Mouse (Mus musculus) olfactory bulb, adult 2 months (tissue): Measurements from ENCODE around the gene Bicc1. TPM values are rescaled to one million over a fixed set of nuclear protein-coding genes. Genes with fewer than 3 reads are reported as not detected.

Experiments
- H3K27ac ChIP-seq: fragments of 200-500 bp; 2 replicates; pipeline ENCODE4 v1.5.1; 2012; ENCODE audit warnings: low read depth, low read length; ENCODE audit not compliant: insufficient read depth
- H3K4me1 ChIP-seq: fragments of 200-500 bp; 2 replicates; pipeline ENCODE4 v1.6.1; 2012; ENCODE audit warnings: low read length; ENCODE audit not compliant: control insufficient read depth, insufficient read depth
- H3K4me3 ChIP-seq: fragments of 200-500 bp; 2 replicates; pipeline ENCODE4 v1.5.1; 2012; ENCODE audit warnings: mild to moderate bottlenecking, low read depth, low read length, moderate library complexity; ENCODE audit not compliant: insufficient read depth
- CTCF ChIP-seq: fragments of 200-500 bp; IDR thresholded peaks from 2 replicates; pipeline ENCODE4 v1.5.1; 2012; ENCODE audit warnings: low read depth, mild to moderate bottlenecking, low read length, moderate library complexity; ENCODE audit not compliant: insufficient read depth
- POLR2A ChIP-seq: fragments of 200-500 bp; IDR thresholded peaks from 2 replicates; pipeline ENCODE4 v1.6.1; 2012; ENCODE audit warnings: mild to moderate bottlenecking, low read depth, low read length, moderate library complexity; ENCODE audit not compliant: insufficient read depth
- WGBS: fragments of 180-500 bp; shearing (Covaris S2); methylation state at CpG from one replicate; pipeline ENCODE4 v1.1.7; 2018; 5-methylcytosine and 5-hydroxymethylcytosine counted together
- polyA plus RNA-seq: library from polyadenylated mRNA; stranded (reverse); fragments of >200 nt; gene quantifications from 2 replicates; pipeline ENCODE4 v1.2.4, GENCODE M21; 2012; ENCODE audit warnings: low replicate concordance; ENCODE audit not compliant: missing spikeins, insufficient read depth, insufficient read length

The Bicc1 gene
- polyA plus RNA-seq, 1 experiment = not detected

DNA sequence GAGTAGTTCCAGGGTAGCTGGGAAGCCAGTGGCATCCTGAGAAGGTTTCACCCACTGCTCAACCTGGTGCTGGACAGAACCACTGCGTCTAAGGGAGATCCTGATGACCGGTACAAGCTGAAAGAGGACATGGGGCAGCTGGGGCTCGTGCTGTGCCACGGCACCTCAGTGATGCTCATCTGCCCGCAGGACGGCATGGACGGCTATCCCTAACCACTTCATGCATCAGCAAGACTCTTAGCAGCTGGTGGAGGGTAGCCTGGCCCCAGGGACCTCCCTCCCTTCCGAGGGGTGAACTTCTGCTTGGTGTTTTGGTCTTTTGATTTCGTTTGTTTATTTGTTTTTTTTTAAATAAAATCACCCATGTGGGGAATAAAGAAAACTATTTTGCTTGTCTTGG is 11.3 kb downstream of the Bicc1 start:
- Histone ChIP-seq H3K27ac (no peak overlapping the region), H3K4me1 (0 out of 2 replicates have a peak, but pooled peaks cover 4% of the 10 kb centered on the region), H3K4me3 (no peak overlapping the region)
- no peak for TF ChIP-seq CTCF
- no peak for TF ChIP-seq POLR2A
- WGBS = 95% methylated on average over 9 of the region's 9 CpGs

DNA sequence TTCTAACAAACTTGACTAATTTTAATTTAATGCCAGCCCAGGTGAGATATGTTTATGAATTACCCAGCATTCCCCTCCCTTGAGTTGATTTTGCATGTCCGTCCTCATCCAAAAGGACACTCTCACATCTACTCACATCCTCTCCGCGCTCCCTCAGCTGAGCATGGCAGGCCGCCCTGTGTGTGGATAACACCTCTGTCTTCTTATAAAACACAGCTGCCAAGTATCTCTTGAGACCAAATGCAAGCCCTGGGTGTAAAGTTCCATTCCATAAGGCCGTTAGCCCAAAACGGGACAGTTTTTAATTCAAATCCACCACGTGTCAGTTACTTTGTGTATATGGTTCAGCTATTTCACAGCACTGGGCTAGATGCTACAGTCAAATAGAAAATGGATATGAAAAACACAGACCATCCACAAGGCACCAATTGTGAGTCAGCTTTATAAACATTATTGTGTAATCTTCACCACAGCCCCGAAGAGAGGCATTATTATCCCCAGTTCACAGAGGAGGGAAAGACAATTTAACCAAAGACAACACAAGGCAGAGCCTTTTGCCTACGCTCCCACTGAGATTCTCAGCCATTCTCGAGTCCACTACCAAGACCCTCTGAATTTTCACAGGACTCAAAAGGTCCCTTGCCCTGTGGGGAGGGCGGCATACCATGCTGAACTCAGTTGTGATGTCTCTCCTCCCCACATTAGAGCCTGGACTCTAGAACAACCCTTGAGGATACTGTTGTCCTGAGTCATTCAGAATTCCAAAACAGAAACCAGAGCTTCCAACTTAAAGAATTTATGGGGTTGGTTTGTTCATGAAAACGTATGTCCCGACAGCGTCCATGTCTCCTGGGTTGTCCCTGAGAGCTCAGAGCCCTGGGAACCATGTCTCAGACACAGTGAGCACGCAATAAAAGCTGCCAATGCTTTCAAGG is 12.6 kb downstream of the Bicc1 start:
- TF ChIP-seq CTCF (no peak), POLR2A (no peak)

DNA sequence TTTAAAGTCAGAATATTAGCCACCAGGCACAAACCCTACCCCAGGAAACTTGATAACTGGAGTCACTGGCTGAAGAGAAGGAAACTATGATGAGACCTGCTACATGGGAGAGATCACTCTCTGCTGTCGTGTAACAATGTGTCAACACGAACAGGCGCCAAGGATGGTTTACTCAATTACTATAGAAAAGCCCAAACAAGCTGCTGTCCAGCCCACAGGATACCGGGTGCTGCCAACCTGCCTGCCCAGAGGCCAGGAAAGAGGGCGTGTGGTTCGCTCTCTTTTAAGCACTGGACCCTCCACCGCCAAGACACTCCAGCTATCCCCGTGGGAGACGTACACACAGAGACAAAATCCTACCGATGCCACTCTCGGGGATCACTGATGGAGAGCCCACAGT is 13.7 kb downstream of the Bicc1 start:
- Histone ChIP-seq H3K4me1 (0 out of 2 replicates have a peak, but pooled peaks cover 4% of the 10 kb centered on the region), H3K27ac (no peak overlapping the region), H3K4me3 (no peak overlapping the region)
- 68% methylated on average over 11 of the region's 11 CpGs for WGBS
- TF ChIP-seq POLR2A = no peak
- no peak for TF ChIP-seq CTCF

More for the DNA sequence above, 12.6 kb downstream of the Bicc1 start:
- WGBS = 82% methylated on average over 15 of the region's 15 CpGs
- Histone ChIP-seq H3K27ac (no peak overlapping the region), H3K4me1 (0 out of 2 replicates have a peak, but pooled peaks cover 4% of the 10 kb centered on the region), H3K4me3 (no peak overlapping the region)

GRCm38 (mm10) chr10:71144191-71144590 is 15.3 kb downstream of the Bicc1 start:
- TF ChIP-seq POLR2A = no peak
- TF ChIP-seq CTCF = no peak
- WGBS = 90% methylated on average over 4 of the region's 4 CpGs
- no peak overlapping the region for H3K4me3 ChIP-seq
- H3K4me1 ChIP-seq = 0 out of 2 replicates have a peak, but pooled peaks cover 4% of the 10 kb centered on the region
- no peak overlapping the region for H3K27ac ChIP-seq

DNA sequence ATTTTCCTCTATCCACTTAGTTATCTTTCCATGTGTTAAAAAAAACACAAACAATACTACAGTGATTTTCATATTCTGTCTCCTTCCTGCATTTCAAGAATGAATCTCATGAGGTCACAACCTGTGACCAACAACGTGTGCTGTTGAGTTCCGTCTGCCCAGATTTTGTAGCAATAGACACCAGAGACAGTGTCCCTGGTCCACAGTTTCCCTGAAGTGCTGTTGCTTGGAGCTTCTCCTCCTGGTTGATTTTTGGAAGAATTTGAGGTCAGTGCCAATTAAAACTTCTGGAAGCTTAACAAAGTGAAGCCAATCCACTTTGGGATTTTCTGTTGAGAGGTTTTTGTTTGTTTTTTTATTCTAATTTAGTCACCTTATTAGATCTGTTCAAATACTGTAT is 16.9 kb downstream of the Bicc1 start:
- Histone ChIP-seq H3K27ac (no peak overlapping the region), H3K4me3 (no peak overlapping the region), H3K4me1 (0 out of 2 replicates have a peak, but pooled peaks cover 4% of the 10 kb centered on the region)
- 90% methylated on average over 2 of the region's 2 CpGs for WGBS
- no peak for TF ChIP-seq POLR2A

GRCm38 (mm10) chr10:71140281-71140845 is 19.1 kb downstream of the Bicc1 start:
- TF ChIP-seq CTCF (no peak), POLR2A (no peak)
- Histone ChIP-seq H3K4me3 (no peak overlapping the region), H3K4me1 (no peaks in the 10 kb centered on the region), H3K27ac (no peak overlapping the region)
- 83% methylated on average over 6 of the region's 6 CpGs for WGBS

GRCm38 (mm10) chr10:71138852-71139197 is 20.7 kb downstream of the Bicc1 start:
- H3K4me3 ChIP-seq = no peak overlapping the region
- H3K27ac ChIP-seq = no peak overlapping the region
- WGBS = 89% methylated on average over 2 of the region's 2 CpGs
- TF ChIP-seq CTCF = no peak
- TF ChIP-seq POLR2A = no peak
- no peaks in the 10 kb centered on the region for H3K4me1 ChIP-seq

- Histone ChIP-seq H3K4me3 (no peak overlapping the region), H3K4me1 (no peaks in the 10 kb centered on the region), H3K27ac (no peak overlapping the region)
- WGBS = 81% methylated on average over 14 of the region's 14 CpGs
- TF ChIP-seq CTCF = no peak
- no peak for TF ChIP-seq POLR2A
These were observed 21.2 kb downstream of the Bicc1 start for GRCm38 (mm10) chr10:71138132-71138851.

DNA sequence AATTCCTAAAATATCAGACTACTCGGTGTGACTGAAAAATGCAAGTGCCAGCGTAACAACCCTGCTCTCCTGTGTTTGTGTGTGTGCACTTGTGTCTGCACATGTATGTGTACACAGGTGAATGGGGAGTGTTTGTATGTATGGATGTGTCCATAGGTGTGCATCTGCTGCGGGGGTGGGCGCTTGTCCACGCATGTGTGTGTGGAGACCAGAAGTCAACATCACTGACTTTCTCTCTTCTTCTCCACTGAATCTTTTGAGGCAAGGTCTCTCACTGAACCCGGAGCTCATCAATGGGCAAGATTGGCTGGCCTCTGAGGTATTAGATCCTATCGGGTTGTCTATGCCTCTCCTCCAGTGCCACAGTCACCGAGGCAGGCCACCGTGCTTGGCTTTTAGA is 21.9 kb downstream of the Bicc1 start:
- Histone ChIP-seq H3K27ac (no peak overlapping the region), H3K4me3 (no peak overlapping the region), H3K4me1 (no peaks in the 10 kb centered on the region)
- TF ChIP-seq CTCF (no peak), POLR2A (no peak)
- WGBS = 97% methylated on average over 9 of the region's 9 CpGs
